Mouse (Mus musculus) bone marrow, adult 2 months (tissue): ENCODE data around the gene G6pc2. TPM values are rescaled to one million over a fixed set of nuclear protein-coding genes. Genes with fewer than 3 reads are reported as not detected.

Experiments
- H3K27ac ChIP-seq: fragments of 200-500 bp; 2 replicates; pipeline ENCODE4 v1.5.1; 2012; ENCODE audit warnings: low read depth, mild to moderate bottlenecking, control low read depth, inconsistent platforms, low read length; ENCODE audit not compliant: control insufficient read depth, poor library complexity, insufficient read depth
- H3K4me1 ChIP-seq: fragments of 200-500 bp; 2 replicates; pipeline ENCODE4 v1.6.1; 2011; ENCODE audit warnings: low read length; ENCODE audit not compliant: control insufficient read depth, insufficient read depth
- H3K4me3 ChIP-seq: fragments of 200-500 bp; replicated peaks from 2 replicates; pipeline ENCODE3; 2011; ENCODE audit warnings: mild to moderate bottlenecking, low read depth, low read length, control low read depth; ENCODE audit not compliant: control insufficient read depth
- CTCF ChIP-seq: fragments of 200-500 bp; IDR thresholded peaks from 2 replicates; pipeline ENCODE4 v1.5.1; 2011; ENCODE audit warnings: low read length, control low read depth; ENCODE audit not compliant: control insufficient read depth, insufficient read depth
- POLR2A ChIP-seq: fragments of 200-500 bp; IDR thresholded peaks from 2 replicates; pipeline ENCODE4 v1.6.1; 2011; ENCODE audit warnings: low read depth, mild to moderate bottlenecking, control low read depth, low read length, borderline replicate concordance; ENCODE audit not compliant: control insufficient read depth
- WGBS: fragments of 180-500 bp; shearing (Covaris S2); methylation state at CpG from one replicate; pipeline ENCODE4 v1.1.7; 2018; 5-methylcytosine and 5-hydroxymethylcytosine counted together
- polyA plus RNA-seq: library from polyadenylated mRNA; stranded (reverse); fragments of >200 nt; gene quantifications from 2 replicates; pipeline ENCODE4 v1.2.4, GENCODE M21; 2011; ENCODE audit warnings: low replicate concordance; ENCODE audit not compliant: missing spikeins, insufficient read depth, insufficient read length

The G6pc2 gene
- polyA plus RNA-seq, 1 experiment = not detected

DNA sequence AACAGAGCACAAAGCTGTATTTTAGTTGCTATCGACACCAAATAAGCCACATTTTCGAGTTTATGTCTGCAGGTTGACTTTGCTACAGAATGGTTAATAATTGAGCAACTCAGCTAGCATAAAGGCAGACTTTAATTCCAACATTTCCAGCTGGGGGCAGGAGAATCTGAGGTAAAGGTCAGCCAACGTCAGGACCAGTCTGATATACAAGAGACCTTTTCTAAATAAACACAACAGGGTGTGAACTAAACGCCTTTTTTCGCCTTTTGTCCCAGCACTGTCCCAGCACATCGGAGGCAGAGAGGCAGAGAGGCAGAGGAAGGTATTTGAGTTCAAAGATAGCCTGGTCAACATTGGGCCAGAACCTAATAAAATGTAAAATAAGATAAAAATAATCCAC is 5.7 kb upstream of the G6pc2 start:
- TF ChIP-seq CTCF = no peak
- H3K4me3 ChIP-seq = peak overlapping the region; percentile 83
- no peaks in the 10 kb centered on the region for H3K4me1 ChIP-seq
- WGBS = 22% methylated on average over 6 of the region's 6 CpGs
- no peak overlapping the region for H3K27ac ChIP-seq

DNA sequence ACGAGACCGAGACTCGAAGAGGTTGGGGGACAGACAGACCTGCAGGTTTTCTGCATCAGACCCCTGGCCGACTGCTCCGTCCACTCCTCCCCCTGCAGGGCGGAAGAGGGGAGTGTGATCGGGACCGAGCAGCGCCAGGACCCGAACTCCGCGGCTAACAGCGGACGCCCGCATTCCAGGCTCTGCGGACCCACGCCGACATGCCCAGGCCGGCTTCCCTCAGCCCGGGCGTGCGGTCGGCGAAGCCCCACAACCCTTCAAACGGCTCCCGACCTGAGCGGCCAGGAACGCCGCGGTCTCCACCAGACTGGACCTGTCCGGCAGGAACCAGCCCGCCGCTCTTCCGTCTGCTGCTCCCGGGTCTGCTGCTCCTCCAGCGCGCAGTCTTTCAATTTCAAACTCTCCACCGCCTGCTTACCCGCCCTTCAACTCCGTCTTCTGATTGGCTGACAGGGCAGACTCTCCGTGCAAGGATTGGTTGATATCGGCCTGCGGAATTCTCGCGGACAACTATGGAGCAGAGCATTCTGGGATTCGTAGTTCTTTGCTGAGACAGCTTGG is 5.0 kb upstream of the G6pc2 start, which contains the start of gene Spc25:
Gene Spc25, minus strand, starts transcription at position 404 of the 561 bp plus-strand sequence.
- no peak for TF ChIP-seq CTCF
- TF ChIP-seq POLR2A = peak; percentile 90; the same call in 1 of the 2 replicates
- Histone ChIP-seq H3K27ac (peak within 1 kb of the TSS; percentile 54; the same call in 1 of the 2 replicates), H3K4me3 (peak within 1 kb of the TSS; percentile 83), H3K4me1 (no peaks in the 10 kb centered on the region)
- WGBS = under 1% methylated on average over 46 of the region's 46 CpGs

DNA sequence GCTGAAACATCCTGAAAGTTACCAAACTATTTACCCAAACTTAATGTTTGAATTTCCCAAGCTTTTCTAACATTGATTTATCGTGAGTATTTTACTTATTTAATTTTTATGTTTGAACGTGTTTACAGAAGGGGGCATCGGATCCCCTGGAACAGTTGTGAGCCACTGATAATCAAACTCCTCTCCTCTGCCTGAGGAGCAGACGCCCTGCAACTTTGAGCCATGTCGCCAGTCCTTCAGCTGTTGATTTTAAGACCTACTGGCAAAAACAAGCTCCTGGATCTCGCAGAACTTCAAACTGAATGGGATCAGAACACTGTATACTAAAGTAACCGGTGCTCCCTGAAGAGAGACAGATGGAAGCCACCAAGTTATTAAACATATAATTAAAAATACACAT is 4.3 kb upstream of the G6pc2 start:
- Histone ChIP-seq H3K4me3 (no peak overlapping the region), H3K27ac (no peak overlapping the region), H3K4me1 (no peaks in the 10 kb centered on the region)
- no peak for TF ChIP-seq POLR2A
- TF ChIP-seq CTCF = no peak
- 23% methylated on average over 7 of the region's 7 CpGs for WGBS

GRCm38 (mm10) chr2:69209684-69210083 is 1.2 kb upstream of the G6pc2 start:
- no peak for TF ChIP-seq CTCF
- no peak for TF ChIP-seq POLR2A
- no peak overlapping the region for H3K4me3 ChIP-seq
- H3K27ac ChIP-seq = no peak overlapping the region
- 86% methylated on average over 3 of the region's 3 CpGs for WGBS
- no peaks in the 10 kb centered on the region for H3K4me1 ChIP-seq

GRCm38 (mm10) chr2:69212652-69213051 is 1.8 kb downstream of the G6pc2 start:
- Histone ChIP-seq H3K4me3 (no peak overlapping the region), H3K27ac (no peak overlapping the region), H3K4me1 (no peaks in the 10 kb centered on the region)
- WGBS = 74% methylated on average over 10 of the region's 10 CpGs
- TF ChIP-seq POLR2A = no peak
- no peak for TF ChIP-seq CTCF

DNA sequence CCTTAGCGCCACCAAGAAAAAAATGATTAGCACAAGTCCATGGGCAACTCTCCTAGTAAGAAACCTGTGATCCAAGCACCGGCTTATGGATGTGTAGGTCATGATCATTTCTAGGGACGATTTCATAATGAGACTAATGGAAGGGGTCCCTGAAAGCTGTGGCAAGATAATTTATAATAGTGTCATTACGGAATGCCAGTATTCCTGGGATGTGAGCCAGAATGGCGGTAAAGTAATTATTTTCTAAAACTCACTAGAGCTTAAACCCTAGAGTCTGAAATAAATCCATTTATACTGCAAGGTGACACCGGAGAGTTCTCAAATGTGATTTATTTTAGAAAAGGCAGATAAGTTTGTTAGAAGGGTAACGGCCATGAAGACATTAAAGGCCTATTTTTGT is 4.4 kb downstream of the G6pc2 start:
- 87% methylated on average over 7 of the region's 7 CpGs for WGBS
- no peaks in the 10 kb centered on the region for H3K4me1 ChIP-seq
- H3K4me3 ChIP-seq = no peak overlapping the region
- TF ChIP-seq POLR2A = no peak
- no peak for TF ChIP-seq CTCF
- H3K27ac ChIP-seq = no peak overlapping the region

- no peaks in the 10 kb centered on the region for H3K4me1 ChIP-seq
- TF ChIP-seq CTCF (no peak), POLR2A (no peak)
- no peak overlapping the region for H3K4me3 ChIP-seq
- 79% methylated on average over 5 of the region's 5 CpGs for WGBS
- H3K27ac ChIP-seq = no peak overlapping the region
These were observed 11.1 kb downstream of the G6pc2 start for GRCm38 (mm10) chr2:69221868-69222416.

DNA sequence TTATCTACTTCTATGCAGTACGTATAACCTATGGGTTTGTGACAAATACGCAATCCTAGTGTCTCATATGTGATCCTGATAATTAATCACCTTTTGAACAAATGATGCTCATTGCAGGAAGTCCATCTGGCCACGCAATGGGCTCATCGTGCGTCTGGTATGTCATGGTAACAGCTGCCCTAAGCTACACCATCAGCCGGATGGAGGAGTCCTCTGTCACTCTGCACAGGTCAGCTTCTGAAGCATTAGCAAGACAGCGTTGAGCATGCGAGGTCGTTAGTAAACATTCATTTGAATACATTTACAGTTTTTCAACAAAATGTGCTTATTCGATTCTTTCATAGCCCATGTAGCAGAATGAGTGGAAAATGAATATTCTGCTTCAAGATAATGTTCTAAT is 11.9 kb downstream of the G6pc2 start:
- Histone ChIP-seq H3K27ac (no peak overlapping the region), H3K4me1 (no peaks in the 10 kb centered on the region), H3K4me3 (no peak overlapping the region)
- TF ChIP-seq POLR2A = no peak
- TF ChIP-seq CTCF = no peak
- 89% methylated on average over 10 of the region's 10 CpGs for WGBS

GRCm38 (mm10) chr2:69224724-69225123 is 13.9 kb downstream of the G6pc2 start:
- WGBS = 54% methylated on average over 2 of the region's 2 CpGs
- Histone ChIP-seq H3K27ac (no peak overlapping the region), H3K4me1 (no peaks in the 10 kb centered on the region), H3K4me3 (no peak overlapping the region)
- no peak for TF ChIP-seq CTCF
- no peak for TF ChIP-seq POLR2A
